ENCODE assay signal across 1 mouse cellular context in genomic region chr12:112744211-112744610, GRCm38 (mm10).
TF ChIP-seq lines count a peak whose summit lies in the region.

No protein-coding gene starts in this region.

TF ChIP-seq in MEL, 35 proteins besides CTCF, POLR2A, EP300 and RAD21:
- TF ChIP-seq RCOR1 (IDR thresholded peaks at IDR 0.05; ENCODE audit: low read depth, low read length), result no peak
